Mouse (Mus musculus) adrenal gland, postnatal 36 days (tissue): ENCODE measurements around the gene Mrpl24. TPM values are rescaled to one million over a fixed set of nuclear protein-coding genes. Genes with fewer than 3 reads are reported as not detected.

Experiments
- total RNA-seq, 2 experiments: library from RNA; stranded (reverse); gene quantifications; 2 replicates each; pipeline ENCODE4 v1.2.3; 2021

The Mrpl24 gene
- total RNA-seq, 2 experiments from 2014 or later = 116 to 130 TPM

Other genes starting within 250 kb of the Mrpl24 start
- gene Lrrc71, start 170.9 kb upstream of the Mrpl24 start, total RNA-seq = under 1 TPM; 0.66 to 0.72 TPM
- 1 to 10 TPM; 3.8 to 6.8 TPM for gene Ntrk1, start 124.3 kb upstream of the Mrpl24 start, total RNA-seq
- under 1 TPM; 0.56 to 0.86 TPM for gene Insrr, start 122.6 kb upstream of the Mrpl24 start, total RNA-seq
- gene Pear1, start 95.2 kb upstream of the Mrpl24 start, total RNA-seq = 10 to 100 TPM; 20.3 to 30.7 TPM
- gene Sh2d2a, start 72.8 kb upstream of the Mrpl24 start, total RNA-seq = under 1 TPM in 1 of 2 experiments, not detected in 1; 0.36 TPM
- 10 to 100 TPM; 49.2 to 57.4 TPM for gene Prcc, start 33.9 kb upstream of the Mrpl24 start, total RNA-seq
- 100 to 1,000 TPM; 187 TPM for gene Hdgf, start 13.2 kb upstream of the Mrpl24 start, total RNA-seq
- 10 to 100 TPM; 20.7 to 22.0 TPM for gene Isg20l2, start 10.8 kb downstream of the Mrpl24 start, total RNA-seq
- 10 to 100 TPM; 14.3 to 16.1 TPM for gene Rrnad1, start 11.2 kb downstream of the Mrpl24 start, total RNA-seq
- gene Crabp2, start 29.2 kb downstream of the Mrpl24 start, total RNA-seq = under 1 TPM in 1 of 2 experiments, not detected in 1; 0.33 TPM
- gene Nes, start 51.6 kb downstream of the Mrpl24 start, total RNA-seq = 10 to 100 TPM in 1 of 2 experiments, 1 to 10 TPM in 1; 8.8 to 13.3 TPM
- gene Bcan, start 80.7 kb downstream of the Mrpl24 start, total RNA-seq = 10 to 100 TPM; 45.9 to 47.8 TPM
- not detected for gene Hapln2, start 108.1 kb downstream of the Mrpl24 start, total RNA-seq
- 10 to 100 TPM; 12.9 to 20.4 TPM for gene Gpatch4, start 123.6 kb downstream of the Mrpl24 start, total RNA-seq
- gene Naxe, start 139.0 kb downstream of the Mrpl24 start, total RNA-seq = 100 to 1,000 TPM; 127 to 140 TPM
- gene Ttc24, start 158.8 kb downstream of the Mrpl24 start, total RNA-seq = not detected
- gene Iqgap3, start 162.5 kb downstream of the Mrpl24 start, total RNA-seq = 1 to 10 TPM; 2.1 to 2.2 TPM
- 10 to 100 TPM; 85.1 to 99.4 TPM for gene Mef2d, start 222.9 kb downstream of the Mrpl24 start, total RNA-seq